Comparison of ENCODE assay signal across 19 mouse cellular contexts in the genomic region with DNA sequence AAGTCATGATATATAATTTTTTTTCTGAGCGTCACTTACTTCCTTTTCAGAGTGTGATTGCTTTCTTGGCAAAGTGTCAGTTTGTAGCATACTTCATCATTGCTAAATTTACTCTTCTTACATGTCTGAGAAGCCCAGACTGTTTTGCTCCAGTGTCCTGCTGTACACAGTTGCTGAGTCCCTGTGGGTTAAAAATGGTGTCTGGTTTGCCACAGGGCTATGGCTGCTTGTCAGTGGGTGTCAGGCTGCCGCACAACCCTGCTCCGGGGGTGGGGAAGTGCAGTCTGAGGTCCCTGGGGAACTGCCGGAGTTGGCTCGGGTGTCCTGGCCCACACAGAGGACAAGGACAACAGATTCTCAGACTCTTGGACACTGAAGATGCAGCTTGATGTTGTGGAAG.
DNase-seq lines count a peak whose midpoint lies in the region; ATAC-seq and TF ChIP-seq lines count a peak whose summit lies in the region.
"Had no signal": no experiment of that assay in that cellular context is flagged by ENCODE, and none has a peak within 500 bp of the region (broad histone marks: within the 10 kb centered on the region; RNA-seq: fewer than 3 reads in every experiment).

No protein-coding gene starts in this region.

- H3K4me3 ChIP-seq in layer of hippocampus, adult 2 months, result no peak overlapping the region
- H3K4me3 ChIP-seq: embryonic facial prominence, embryonic 12.5 days; forebrain, embryonic 10.5 days; limb, embryonic 10.5 days; liver, embryonic 15.5 days; neural tube, embryonic 13.5 days had no signal

- ATAC-seq in CD4-positive, CD25-positive, alpha-beta regulatory T cell, adult 4 months, result no peak

- H3K27ac ChIP-seq in layer of hippocampus, adult 2 months, result peak overlapping the region; percentile 57
- H3K27ac ChIP-seq: embryonic facial prominence, embryonic 12.5 days; forebrain, embryonic 10.5 days; hindbrain, embryonic 14.5 days; limb, embryonic 10.5 days; liver, embryonic 15.5 days; macrophage; neural tube, embryonic 13.5 days; stomach, postnatal 0 days had no signal

- no peak for TF ChIP-seq CTCF in layer of hippocampus, adult 2 months (conservative IDR thresholded peaks at IDR 0.05)

- intact Hi-C loops in heart, postnatal 25 days (cut with DNase I), result no loop called here

- peak; percentile 55 to 64 for DNase-seq in frontal cortex, adult 2 months (ENCODE audit: extremely low spot score in 1 of 2, low spot score in 1 of 2)
- DNase-seq in frontal cortex, postnatal 25 days (ENCODE audit: low spot score in 2 of 2), result no peak
- no peak for DNase-seq in layer of hippocampus, adult 2 months (ENCODE audit: low spot score in 2 of 2)
- no peak for DNase-seq in layer of hippocampus, adult 9-10 months (ENCODE audit: low spot score)
- DNase-seq in brain, adult 2 months (ENCODE audit: low read depth, low spot score), result peak; percentile 76
- peak; percentile 18 for DNase-seq in heart, postnatal 25 days (ENCODE audit: low spot score)
- no peak for DNase-seq in yolk sac, embryonic 10.5 days (ENCODE audit: low spot score)
- DNase-seq: adrenal gland, adult 8-10 months; kidney, adult 11 months; spleen, adult 18-20 months had no signal

Comparison
In these comparisons a context has a peak if more than half of its experiments do, and no peak if none do; other contexts are left out.
1. DNase-seq: peak in frontal cortex, adult 2 months (2 of 2), brain, adult 2 months (single experiment) and heart, postnatal 25 days (single experiment); none in frontal cortex, postnatal 25 days (0 of 2), layer of hippocampus, adult 2 months (0 of 2), layer of hippocampus, adult 9-10 months (single experiment) and yolk sac, embryonic 10.5 days (single experiment).